Comparison of ENCODE assay signal across 11 mouse cellular contexts in genomic region chr12:100956028-100956427, GRCm38 (mm10). TPM values are rescaled to one million over a fixed set of nuclear protein-coding genes. Genes with fewer than 3 reads are reported as not detected.
DNase-seq lines count a peak whose midpoint lies in the region; ATAC-seq and TF ChIP-seq lines count a peak whose summit lies in the region.
"Had no signal": no experiment of that assay in that cellular context is flagged by ENCODE, and none has a peak within 500 bp of the region (broad histone marks: within the 10 kb centered on the region; RNA-seq: fewer than 3 reads in every experiment).

No protein-coding gene starts in this region.

- TF ChIP-seq POLR2A in lung, adult 2 months (IDR thresholded peaks at IDR 0.05; ENCODE audit: borderline replicate concordance, extremely low read depth, low read depth, low read length), result no peak

- peaks cover 47% of the 10 kb centered on the region for H3K4me1 ChIP-seq in midbrain, embryonic 13.5 days (replicated peaks)
- peaks cover 7% of the 10 kb centered on the region; the same call in 1 of the 2 replicates for H3K4me1 ChIP-seq in midbrain, embryonic 16.5 days (ENCODE audit: control insufficient read depth, insufficient read depth, low read length)
- H3K4me1 ChIP-seq in liver, embryonic 14.5 days (replicated peaks; ENCODE audit: control insufficient read depth in 2 of 2, insufficient read depth in 2 of 2, low read length in 1 of 2), result peaks cover 76 to 77% of the 10 kb centered on the region in 2 experiments
- peaks cover 33% of the 10 kb centered on the region for H3K4me1 ChIP-seq in stomach, embryonic 16.5 days (ENCODE audit: control insufficient read depth, insufficient read depth, low read length)
- peaks cover 13% of the 10 kb centered on the region for H3K4me1 ChIP-seq in lung, adult 2 months (ENCODE audit: control insufficient read depth, insufficient read depth, low read length)

- H3K4me3 ChIP-seq in gastrocnemius, adult 2 months, result no peak overlapping the region
- no peak overlapping the region for H3K4me3 ChIP-seq in midbrain, embryonic 13.5 days (replicated peaks)
- H3K4me3 ChIP-seq in midbrain, embryonic 16.5 days (ENCODE audit: low read depth, low read length), result no peak overlapping the region
- H3K4me3 ChIP-seq in liver, embryonic 14.5 days (ENCODE audit: insufficient read depth in 1 of 2, low read depth in 2 of 2, low read length in 2 of 2), result peak overlapping the region; percentile 29 to 37; a peak in 3 of 4 replicates
- no peak overlapping the region for H3K4me3 ChIP-seq in stomach, embryonic 16.5 days (replicated peaks; ENCODE audit: low read length)
- H3K4me3 ChIP-seq in lung, adult 2 months (replicated peaks; ENCODE audit: extremely low read depth, low read depth, low read length), result no peak overlapping the region

- peak; percentile 95 for TF ChIP-seq EP300 in liver, embryonic 14.5 days (IDR thresholded peaks at IDR 0.05; ENCODE audit: low read depth)

- H3K27ac ChIP-seq in gastrocnemius, adult 2 months, result peak overlapping the region; percentile 59
- H3K27ac ChIP-seq in midbrain, embryonic 13.5 days, result 0 out of 2 replicates have a peak overlapping the region, but pooled peaks have one; percentile 51
- H3K27ac ChIP-seq in midbrain, embryonic 16.5 days (ENCODE audit: low read length), result no peak overlapping the region
- H3K27ac ChIP-seq in liver, embryonic 14.5 days, result peak overlapping the region; percentile 99
- H3K27ac ChIP-seq in stomach, embryonic 16.5 days (ENCODE audit: low read length), result 0 out of 2 replicates have a peak overlapping the region, but pooled peaks have one; percentile 1

- intact Hi-C loops in gastrocnemius, adult 2 months (cut with DNase I), result no loop called here

- no peak overlapping the region for H3K9ac ChIP-seq in midbrain, embryonic 13.5 days (replicated peaks)
- H3K9ac ChIP-seq in midbrain, embryonic 16.5 days (ENCODE audit: low read depth, low read length), result no peak overlapping the region
- H3K9ac ChIP-seq in liver, embryonic 14.5 days (replicated peaks), result peak overlapping the region; percentile 76
- no peak overlapping the region; the same call in 1 of the 2 replicates for H3K9ac ChIP-seq in stomach, embryonic 16.5 days (ENCODE audit: low read length)
- H3K9ac ChIP-seq: forebrain, postnatal 0 days had no signal

- WGBS in midbrain, embryonic 13.5 days, result 88% methylated on average over 2 of the region's 2 CpGs
- WGBS in midbrain, embryonic 16.5 days, result 93% methylated on average over 2 of the region's 2 CpGs
- whole genome bisulfite sequencing in liver, embryonic 14.5 days (ENCODE audit: insufficient replicate concordance), result 30% methylated on average over 2 of the region's 2 CpGs
- 92% methylated on average over 2 of the region's 2 CpGs for whole genome bisulfite sequencing in stomach, embryonic 16.5 days
- WGBS in lung, adult 2 months, result 97% methylated on average over 2 of the region's 2 CpGs

- H3K9me3 ChIP-seq in midbrain, embryonic 13.5 days, result no peaks in the 10 kb centered on the region
- H3K9me3 ChIP-seq in midbrain, embryonic 16.5 days (replicated peaks; ENCODE audit: control insufficient read depth, low read length, poor library complexity, severe bottlenecking), result no peaks in the 10 kb centered on the region
- H3K9me3 ChIP-seq in liver, embryonic 14.5 days (ENCODE audit: control insufficient read depth, low read length), result no peaks in the 10 kb centered on the region
- no peaks in the 10 kb centered on the region for H3K9me3 ChIP-seq in stomach, embryonic 16.5 days (replicated peaks; ENCODE audit: control insufficient read depth, low read length)

- no peak for DNase-seq in gastrocnemius, adult 2 months
- no peak for DNase-seq in gastrocnemius, adult 18-20 months (ENCODE audit: low spot score)
- peak; percentile 87 for DNase-seq in liver, embryonic 14.5 days (ENCODE audit: low read depth in 3 of 3, low spot score in 3 of 3)
- no peak for DNase-seq in lung, adult 2 months
- no peak for DNase-seq in urinary bladder, postnatal 36 days (ENCODE audit: low spot score in 2 of 2)
- DNase-seq: cerebellum, adult 11 months; forebrain, postnatal 0 days; kidney, postnatal 4 days had no signal

- ATAC-seq in midbrain, embryonic 13.5 days, result no peak
- ATAC-seq in midbrain, embryonic 16.5 days, result no peak
- peak; percentile 79 for ATAC-seq in liver, embryonic 14.5 days (ENCODE audit: insufficient read depth)
- ATAC-seq in stomach, embryonic 16.5 days (ENCODE audit: insufficient read depth, low FRiP score), result no peak
- ATAC-seq: forebrain, postnatal 0 days had no signal

- H3K27me3 ChIP-seq in midbrain, embryonic 13.5 days, result peaks cover 41% of the 10 kb centered on the region
- no peaks in the 10 kb centered on the region for H3K27me3 ChIP-seq in midbrain, embryonic 16.5 days (ENCODE audit: control insufficient read depth, insufficient read depth, low read depth, low read length)
- no peaks in the 10 kb centered on the region for H3K27me3 ChIP-seq in liver, embryonic 14.5 days (ENCODE audit: control insufficient read depth, insufficient read depth, low read length)
- no peaks in the 10 kb centered on the region for H3K27me3 ChIP-seq in stomach, embryonic 16.5 days (ENCODE audit: control insufficient read depth, insufficient read depth, low read length)

- H3K4me2 ChIP-seq in midbrain, embryonic 13.5 days (replicated peaks), result no peak overlapping the region
- no peak overlapping the region for H3K4me2 ChIP-seq in midbrain, embryonic 16.5 days (ENCODE audit: low read length)
- H3K4me2 ChIP-seq in liver, embryonic 14.5 days (ENCODE audit: low read depth), result peak overlapping the region; percentile 79
- no peak overlapping the region for H3K4me2 ChIP-seq in stomach, embryonic 16.5 days (ENCODE audit: low read depth, low read length)

- TF ChIP-seq CTCF in gastrocnemius, adult 2 months (IDR thresholded peaks at IDR 0.05), result no peak
- peak; percentile 18; the same call in 1 of the 2 replicates for TF ChIP-seq CTCF in liver, embryonic 14.5 days (IDR thresholded peaks at IDR 0.05; ENCODE audit: low read depth)
- TF ChIP-seq CTCF in lung, adult 2 months (IDR thresholded peaks at IDR 0.05; ENCODE audit: insufficient read depth, low read length), result no peak

- H3K36me3 ChIP-seq in midbrain, embryonic 13.5 days, result no peaks in the 10 kb centered on the region
- no peaks in the 10 kb centered on the region for H3K36me3 ChIP-seq in midbrain, embryonic 16.5 days (ENCODE audit: control insufficient read depth, insufficient read depth, low read length)
- H3K36me3 ChIP-seq in liver, embryonic 14.5 days (replicated peaks; ENCODE audit: control insufficient read depth, insufficient read depth, low read depth), result peaks cover 7% of the 10 kb centered on the region; the same call in 1 of the 2 replicates
- no peaks in the 10 kb centered on the region for H3K36me3 ChIP-seq in stomach, embryonic 16.5 days (ENCODE audit: control insufficient read depth, insufficient read depth, low read length)

RNA-seq across cellular contexts. Expression of gene Gpr68, which starts 48.0 kb away (rescaled TPM):
- total RNA-seq in gastrocnemius, adult 2 months (2021), result under 1 TPM in 1 of 2 experiments, not detected in 1; 0.14 TPM
- under 1 TPM in 1 of 2 experiments, not detected in 1; 0.26 TPM for total RNA-seq in gastrocnemius, adult 18-20 months (2021)
- 1.5 and 1.6 TPM in 2 replicates for polyA plus RNA-seq in midbrain, embryonic 13.5 days (2015; fragmentation: Nextera tagmentation; extraction: Ambion mirVana)
- 6.2 and 6.3 TPM in 2 replicates for polyA plus RNA-seq in midbrain, embryonic 16.5 days (2015; fragmentation: Nextera tagmentation; extraction: Ambion mirVana)
- polyA plus RNA-seq in liver, embryonic 14.5 days (2012; rRNA removed), result 0.04 TPM in 2 replicates
- polyA plus RNA-seq in liver, embryonic 14.5 days (2014; fragmentation: Nextera tagmentation; extraction: Ambion mirVana), result not detected in 2 replicates
- 0.85 and 0.97 TPM in 2 replicates for polyA plus RNA-seq in stomach, embryonic 16.5 days (2015; fragmentation: Nextera tagmentation; extraction: Ambion mirVana)
- polyA plus RNA-seq in lung, adult 2 months (2012; rRNA removed), result 3.2 and 4.2 TPM in 2 replicates

Comparison
In these comparisons a context has a peak if more than half of its experiments do, and no peak if none do; other contexts are left out.
1. DNase-seq: peak in liver, embryonic 14.5 days (3 of 3); none in gastrocnemius, adult 2 months (single experiment), gastrocnemius, adult 18-20 months (single experiment), lung, adult 2 months (single experiment) and urinary bladder, postnatal 36 days (0 of 2).
2. H3K4me3 ChIP-seq: peak in liver, embryonic 14.5 days (2 of 2); none in gastrocnemius, adult 2 months (single experiment), midbrain, embryonic 13.5 days (single experiment), midbrain, embryonic 16.5 days (single experiment), stomach, embryonic 16.5 days (single experiment) and lung, adult 2 months (single experiment).